Mouse (Mus musculus) CH12.LX (cell line): Measurements from ENCODE around the gene Plcb3. TPM values are rescaled to one million over a fixed set of nuclear protein-coding genes. Genes with fewer than 3 reads are reported as not detected.
A peak's percentile ranks its signal among the peaks of the same experiment; 100 is the strongest.

Experiments
- DNase-seq: peaks from one replicate; pipeline ENCODE4 v3.0.0-alpha.2; 2013; ENCODE audit errors: extremely low read depth
- H3K27ac ChIP-seq: 2 replicates; pipeline ENCODE4 v1.5.1; 2012; ENCODE audit warnings: low read depth, mild to moderate bottlenecking, control low read depth, moderate library complexity; ENCODE audit not compliant: insufficient read depth
- H3K27me3 ChIP-seq: replicated peaks from 2 replicates; pipeline ENCODE3; 2012; ENCODE audit warnings: inconsistent platforms
- H3K36me3 ChIP-seq, 2 experiments: replicated peaks in 1 of 2; 2 replicates each; pipeline versions ENCODE3 to v1.6.1; 2012; ENCODE audit warnings: inconsistent platforms in 1 of 2, low read length in 1 of 2, mild to moderate bottlenecking in 1 of 2, mixed read lengths in 1 of 2, moderate library complexity in 1 of 2; ENCODE audit not compliant: control insufficient read depth in 1 of 2, insufficient read depth in 1 of 2
- H3K4me1 ChIP-seq, 2 experiments: 2 replicates each; pipeline ENCODE4 v1.6.1; 2012; ENCODE audit warnings: inconsistent platforms in 1 of 2, moderate library complexity in 1 of 2; ENCODE audit not compliant: insufficient read depth in 2 of 2, control insufficient read depth in 1 of 2
- H3K4me2 ChIP-seq: 2 replicates; pipeline ENCODE4 v1.6.1; 2012; ENCODE audit warnings: low read depth, mild to moderate bottlenecking, control low read depth; ENCODE audit not compliant: poor library complexity, insufficient read depth, severe bottlenecking
- H3K4me3 ChIP-seq, 3 experiments: fragments of 150-350 bp in 1 of 3; sonication (generic) in 1 of 3; replicated peaks in 1 of 3; 2 replicates each; pipeline versions ENCODE3 to v1.5.1; 2011 to 2012; ENCODE audit warnings: low read depth in 2 of 3, low read length in 2 of 3, mild to moderate bottlenecking in 2 of 3, moderate library complexity in 2 of 3, control low read depth in 1 of 3, improper control_type of control experiment in 1 of 3, inconsistent platforms in 1 of 3, mixed read lengths in 1 of 3; ENCODE audit not compliant: poor library complexity in 1 of 3
- H3K79me2 ChIP-seq: replicated peaks from 2 replicates; pipeline ENCODE4 v1.6.1; 2012; ENCODE audit warnings: mild to moderate bottlenecking, moderate library complexity; ENCODE audit not compliant: control insufficient read depth, poor library complexity, insufficient read depth, severe bottlenecking; ENCODE audit errors: extremely low read depth
- H3K9ac ChIP-seq: 2 replicates; pipeline ENCODE4 v1.6.1; 2012; ENCODE audit warnings: low read depth, mild to moderate bottlenecking, control low read depth, moderate library complexity; ENCODE audit not compliant: insufficient read depth
- H3K9me3 ChIP-seq: replicated peaks from 2 replicates; pipeline ENCODE3; 2012; ENCODE audit warnings: low read length, inconsistent platforms, mixed read lengths
- BHLHE40 ChIP-seq: IDR thresholded peaks from 2 replicates; pipeline ENCODE4 v1.6.1; 2011; ENCODE audit warnings: mild to moderate bottlenecking, low read depth, low read length, improper control_type of control experiment
- ELF1 ChIP-seq: IDR thresholded peaks from 2 replicates; pipeline ENCODE4 v1.6.1; 2014; ENCODE audit warnings: low read depth, mild to moderate bottlenecking, inconsistent platforms, low read length, improper control_type of control experiment
- GABPA ChIP-seq: IDR thresholded peaks from 2 replicates; pipeline ENCODE4 v1.6.1; 2012; ENCODE audit warnings: low read depth, low read length, improper control_type of control experiment, inconsistent platforms; ENCODE audit not compliant: insufficient replicate concordance
- JUN ChIP-seq: IDR thresholded peaks from 2 replicates; pipeline ENCODE4 v1.6.1; 2011; ENCODE audit warnings: low read depth, mild to moderate bottlenecking, low read length, improper control_type of control experiment, moderate library complexity; ENCODE audit not compliant: insufficient read depth
- MAX ChIP-seq: IDR thresholded peaks from 2 replicates; pipeline ENCODE4 v1.6.1; 2011; ENCODE audit warnings: low read length, improper control_type of control experiment
- TBP ChIP-seq: conservative IDR thresholded peaks from 2 replicates; pipeline ENCODE4 v1.6.1; 2011; ENCODE audit warnings: low read depth, low read length, improper control_type of control experiment
- TCF12 ChIP-seq: IDR thresholded peaks from 2 replicates; pipeline ENCODE4 v1.6.1; 2014; ENCODE audit warnings: low read depth, mild to moderate bottlenecking, inconsistent platforms, low read length, improper control_type of control experiment
- USF2 ChIP-seq: conservative IDR thresholded peaks from 2 replicates; pipeline ENCODE4 v1.6.1; 2011; ENCODE audit warnings: low read depth, low read length, improper control_type of control experiment
- ZMIZ1 ChIP-seq: IDR thresholded peaks from 2 replicates; pipeline ENCODE4 v1.6.1; 2012; ENCODE audit warnings: low read depth, mild to moderate bottlenecking, inconsistent platforms, low read length, improper control_type of control experiment
- dilution Hi-C: fragments of 300-500 bp; cut with MboI; formaldehyde crosslinking; loops from 2 replicates; pipeline ENCODE4 v1.14.3; 2020; ENCODE audit warnings: low sequenced_read_pairs; ENCODE audit not compliant: extremely low pct_unique_long_range_greater_than_20kb, extremely low pct_ligation_motif_present
- in situ Hi-C: fragments of 300-500 bp; cut with MboI; formaldehyde crosslinking; loops from 3 replicates; pipeline ENCODE4 v1.14.3; 2019; ENCODE audit warnings: low sequenced_read_pairs, low pct_ligation_motif_present, low pct_unique_long_range_greater_than_20kb, mixed read lengths
- polyA plus RNA-seq: library from polyadenylated mRNA; unstranded; fragments of >175 nt; gene quantifications from 2 replicates; pipeline ENCODE4 v1.2.1, GENCODE M21; 2012; ENCODE audit warnings: low read depth; ENCODE audit not compliant: insufficient read length
- total RNA-seq, 2 experiments: library from RNA; depleted of rRNA; stranded (reverse); fragments of 300-350 nt in 1 of 2; fragments of >200 nt in 1 of 2; gene quantifications; 2 replicates each; pipeline ENCODE4 v1.2.3; 2012 to 2014

Gene Plcb3
- total and polyA plus RNA-seq, 3 experiments: 4.1 to 8.2 (median 7.5) TPM

DNA sequence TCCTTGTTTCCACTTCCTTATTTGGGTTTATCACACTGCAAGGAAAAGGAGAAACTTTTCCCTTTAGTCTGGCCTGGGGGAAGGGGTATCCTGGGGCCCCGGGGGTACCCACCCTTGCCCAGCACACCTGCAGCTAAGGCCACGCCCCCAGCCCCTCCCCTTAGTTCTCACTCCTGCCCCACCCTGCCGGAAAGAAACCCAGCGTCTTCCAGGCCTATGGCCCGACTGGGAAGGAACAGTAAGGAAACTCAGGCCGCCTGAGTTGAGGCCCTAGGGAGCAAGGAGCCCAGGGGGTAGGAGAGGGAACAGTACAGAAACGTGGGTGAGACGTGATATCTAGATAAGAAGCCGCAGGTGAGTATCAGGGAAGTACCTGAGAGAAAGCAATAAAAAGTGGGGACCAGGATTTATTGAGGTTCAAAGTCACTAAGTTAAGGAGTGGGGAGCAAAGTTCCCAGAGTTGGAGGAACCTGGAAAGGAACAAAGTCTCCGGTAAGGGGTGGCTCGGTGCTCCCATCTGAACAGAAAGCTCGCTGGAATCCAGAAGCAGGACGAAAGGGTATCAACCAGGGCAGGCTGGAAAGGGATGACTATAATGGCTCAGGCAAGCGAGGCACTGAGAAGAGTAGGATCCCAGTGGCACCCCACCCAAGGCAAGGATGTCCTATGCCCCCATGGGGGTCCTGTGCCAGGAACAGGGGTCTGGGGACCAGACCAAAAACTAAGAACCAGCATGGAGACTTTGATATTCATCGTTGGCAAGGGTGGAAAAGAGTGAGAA is 7.6 kb downstream of the Plcb3 start:
- TF ChIP-seq MAX (0 out of 2 replicates have a peak, but pooled peaks have one; percentile 20), JUN (no peak), ELF1 (0 out of 2 replicates have a peak, but pooled peaks have one; percentile 3)
- no peak for DNase-seq

DNA sequence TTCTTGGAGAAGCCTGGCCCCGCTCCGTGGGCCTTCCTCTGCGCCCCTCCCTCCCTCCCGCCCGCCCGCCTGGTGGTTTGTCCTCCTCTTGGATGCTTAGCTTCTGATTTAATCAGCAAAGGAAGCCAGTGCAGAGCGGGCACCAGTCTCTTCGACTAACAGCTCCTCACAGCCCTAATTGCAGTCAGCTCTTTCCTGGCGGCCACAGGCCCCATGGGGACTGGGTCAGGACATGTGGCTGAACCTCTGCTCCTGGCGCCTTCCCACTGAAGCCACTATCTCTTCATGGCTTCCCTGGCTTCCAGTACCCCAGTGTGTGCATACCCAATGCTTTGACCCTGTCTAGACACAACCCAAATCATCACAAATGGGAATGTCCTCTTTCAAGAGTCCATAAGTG is 19.8 kb downstream of the Plcb3 start:
- dilution Hi-C loops (no loop called here), in situ Hi-C loops (no loop called here)
- no peak overlapping the region for H3K4me2 ChIP-seq
- no peaks in the 10 kb centered on the region for H3K9me3 ChIP-seq
- H3K4me3 ChIP-seq: no peak overlapping the region
- DNase-seq: no peak
- H3K9ac ChIP-seq: no peak overlapping the region
- peaks cover 43 to 92% of the 10 kb centered on the region in 2 experiments for H3K36me3 ChIP-seq
- H3K27ac ChIP-seq: no peak overlapping the region
- TF ChIP-seq ZMIZ1 (no peak), GABPA (no peak), TBP (no peak)
- no peaks in the 10 kb centered on the region for H3K27me3 ChIP-seq
- H3K79me2 ChIP-seq: no peaks in the 10 kb centered on the region
- H3K4me1 ChIP-seq: peaks cover 12 to 23% of the 10 kb centered on the region in 2 experiments

More for the DNA sequence above, 7.6 kb downstream of the Plcb3 start:
- H3K27ac ChIP-seq: no peak overlapping the region
- in situ Hi-C loops (no loop called here), dilution Hi-C loops (no loop called here)
- H3K9ac ChIP-seq: no peak overlapping the region; the same call in 1 of the 2 replicates
- peak overlapping the region; percentile 21 for H3K4me2 ChIP-seq
- peaks cover 9 to 44% of the 10 kb centered on the region in 2 experiments for H3K4me1 ChIP-seq
- peak overlapping the region in 2 of 3 experiments; percentile 39 to 70 for H3K4me3 ChIP-seq
- H3K79me2 ChIP-seq: no peaks in the 10 kb centered on the region
- no peaks in the 10 kb centered on the region for H3K9me3 ChIP-seq
- peaks cover 15 to 32% of the 10 kb centered on the region in 2 experiments for H3K36me3 ChIP-seq
- H3K27me3 ChIP-seq: peaks cover 3% of the 10 kb centered on the region

DNA sequence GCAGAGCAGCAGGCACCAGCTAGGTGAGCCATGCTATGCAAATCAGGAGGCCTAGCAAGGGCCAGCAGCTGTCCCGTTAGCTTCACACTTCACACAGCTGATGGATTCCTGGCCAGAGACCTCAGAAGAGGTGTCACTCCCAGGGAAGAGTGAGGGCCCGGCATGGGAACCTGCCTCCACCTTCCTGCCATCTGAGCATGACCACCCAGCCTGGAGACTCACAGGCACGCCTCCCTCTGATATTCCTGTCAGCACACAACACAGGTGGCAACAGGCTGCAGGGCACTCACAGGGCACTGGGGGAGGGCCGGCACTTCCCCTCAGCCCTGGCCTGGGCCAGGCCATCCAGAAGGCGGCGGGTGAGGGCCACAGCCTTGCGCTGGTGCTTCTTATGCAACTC is 20.8 kb downstream of the Plcb3 start:
- dilution Hi-C loops (no loop called here), in situ Hi-C loops (no loop called here)
- peaks cover 12 to 23% of the 10 kb centered on the region in 2 experiments for H3K4me1 ChIP-seq
- no peaks in the 10 kb centered on the region for H3K9me3 ChIP-seq
- H3K4me3 ChIP-seq: no peak overlapping the region
- H3K27me3 ChIP-seq: no peaks in the 10 kb centered on the region
- no peak overlapping the region for H3K27ac ChIP-seq
- DNase-seq: no peak
- H3K4me2 ChIP-seq: no peak overlapping the region
- H3K36me3 ChIP-seq: peaks cover 48 to 98% of the 10 kb centered on the region in 2 experiments
- no peak overlapping the region for H3K9ac ChIP-seq
- TF ChIP-seq USF2 (no peak), BHLHE40 (peak; percentile 19; the same call in 1 of the 2 replicates), TCF12 (no peak)
- no peaks in the 10 kb centered on the region for H3K79me2 ChIP-seq
